Mouse (Mus musculus): ENCODE data around the gene Fbxl19.

Fbxl19 gene

GRCm38 (mm10) chr7:127744366-127745045 is at the start of gene Fbxl19:
TSS of gene Fbxl19 (plus strand) at chr7:127744543.
- in situ Hi-C loops (cut with MboI, MseI) = no loop called here

GRCm38 (mm10) chr7:127698986-127699385 is 45.4 kb upstream of the Fbxl19 start:
- in situ Hi-C loops (cut with MboI, MseI) = no loop called here

- in situ Hi-C loops (cut with MboI, MseI) = no loop called here
Measured at GRCm38 (mm10) chr7:127700712-127701331, 43.5 kb upstream of the Fbxl19 start.

- in situ Hi-C loops (cut with MboI, MseI) = no loop called here
Measured at GRCm38 (mm10) chr7:127703561-127704178, 40.7 kb upstream of the Fbxl19 start.

GRCm38 (mm10) chr7:127704598-127704997 is 39.7 kb upstream of the Fbxl19 start:
- in situ Hi-C loops (cut with MboI, MseI) = no loop called here

- in situ Hi-C loops (cut with MboI, MseI) = no loop called here
Measured at GRCm38 (mm10) chr7:127705706-127706105, 38.6 kb upstream of the Fbxl19 start.

GRCm38 (mm10) chr7:127707045-127707956 is 37.0 kb upstream of the Fbxl19 start:
- in situ Hi-C loops (cut with MboI, MseI) = no loop called here

- in situ Hi-C loops (cut with MboI, MseI) = no loop called here
Measured at GRCm38 (mm10) chr7:127707957-127708206, 36.5 kb upstream of the Fbxl19 start.

GRCm38 (mm10) chr7:127708207-127709078 is 35.9 kb upstream of the Fbxl19 start, which contains the start of gene Bcl7c:
TSS of gene Bcl7c (minus strand) at chr7:127708933.
- in situ Hi-C loops (cut with MboI, MseI) = no loop called here

GRCm38 (mm10) chr7:127709261-127709979 is 34.9 kb upstream of the Fbxl19 start:
- in situ Hi-C loops (cut with MboI, MseI) = no loop called here

- in situ Hi-C loops (cut with MboI, MseI) = no loop called here
Measured at GRCm38 (mm10) chr7:127711031-127711430, 33.3 kb upstream of the Fbxl19 start.

GRCm38 (mm10) chr7:127711456-127711855 is 32.9 kb upstream of the Fbxl19 start:
- in situ Hi-C loops (cut with MboI, MseI) = no loop called here

GRCm38 (mm10) chr7:127712461-127713385 is 31.6 kb upstream of the Fbxl19 start, which contains the start of gene Ctf1:
TSS of gene Ctf1 (plus strand) at chr7:127712736.
- in situ Hi-C loops (cut with MboI, MseI) = no loop called here

- in situ Hi-C loops (cut with MboI, MseI) = loop anchor here (5.0 kb wide), 1 partner anchor 48 kb away; no protein-coding TSS in a partner anchor
Measured at GRCm38 (mm10) chr7:127714816-127715215, 29.5 kb upstream of the Fbxl19 start.

- in situ Hi-C loops (cut with MboI, MseI) = loop anchor here (5.0 kb wide), 1 partner anchor 50 kb away; no protein-coding TSS in a partner anchor
Measured at GRCm38 (mm10) chr7:127716992-127717391, 27.4 kb upstream of the Fbxl19 start.

GRCm38 (mm10) chr7:127718339-127718738 is 26.0 kb upstream of the Fbxl19 start:
- in situ Hi-C loops (cut with MboI, MseI) = loop anchor here (5.0 kb wide), 1 partner anchor 51 kb away; no protein-coding TSS in a partner anchor

GRCm38 (mm10) chr7:127719258-127719657 is 25.1 kb upstream of the Fbxl19 start:
- in situ Hi-C loops (cut with MboI, MseI) = loop anchor here (5.0 kb wide), 1 partner anchor 52 kb away; no protein-coding TSS in a partner anchor

- in situ Hi-C loops (cut with MboI, MseI) = no loop called here
Measured at GRCm38 (mm10) chr7:127725490-127725889, 18.9 kb upstream of the Fbxl19 start.

GRCm38 (mm10) chr7:127725924-127726323 is 18.4 kb upstream of the Fbxl19 start:
- in situ Hi-C loops (cut with MboI, MseI) = no loop called here
